Mouse (Mus musculus) hindbrain, postnatal 0 days (tissue): Measurements from ENCODE around the gene Mxi1. TPM values are rescaled to one million over a fixed set of nuclear protein-coding genes. Genes with fewer than 3 reads are reported as not detected.

ENCODE experiments used
- ATAC-seq: fragments of 200-750 bp; cut with Nextera tagmentation; 2 replicates; pipeline ENCODE4 v1.8.0; 2017; ENCODE audit warnings: mild to moderate bottlenecking, moderate TSS enrichment, moderate library complexity
- DNase-seq: peaks from one replicate; pipeline ENCODE4 v3.0.0-alpha.2; 2015; ENCODE audit warnings: low spot score
- H3K27ac ChIP-seq: fragments of 300-500 bp; sonication (generic); 2 replicates; pipeline ENCODE4 v1.5.1; 2014; ENCODE audit warnings: mild to moderate bottlenecking
- H3K27me3 ChIP-seq: fragments of 300-500 bp; sonication (generic); 2 replicates; pipeline ENCODE4 v1.6.1; 2014; ENCODE audit warnings: low read length, mixed read lengths; ENCODE audit not compliant: insufficient read depth
- H3K36me3 ChIP-seq: fragments of 300-500 bp; sonication (generic); 2 replicates; pipeline ENCODE4 v1.6.1; 2014; ENCODE audit warnings: low read length, mixed read lengths; ENCODE audit not compliant: insufficient read depth
- H3K4me1 ChIP-seq: fragments of 300-500 bp; sonication (generic); 2 replicates; pipeline ENCODE4 v1.6.1; 2014; ENCODE audit warnings: antibody characterized with exemption, low read length, mixed read lengths; ENCODE audit not compliant: insufficient read depth
- H3K4me2 ChIP-seq: fragments of 300-500 bp; sonication (generic); 2 replicates; pipeline ENCODE4 v1.6.1; 2014; ENCODE audit warnings: low read depth, mild to moderate bottlenecking, low read length, moderate library complexity, mixed read lengths
- H3K4me3 ChIP-seq: fragments of 300-500 bp; sonication (generic); 2 replicates; pipeline ENCODE4 v1.5.1; 2014; ENCODE audit warnings: low read length
- H3K9ac ChIP-seq: fragments of 300-500 bp; sonication (generic); replicated peaks from 2 replicates; pipeline ENCODE4 v1.6.1; 2014; ENCODE audit warnings: mild to moderate bottlenecking, low read length, moderate library complexity, mixed read lengths
- H3K9me3 ChIP-seq: fragments of 300-500 bp; sonication (generic); 2 replicates; pipeline ENCODE4 v1.6.1; 2016; ENCODE audit warnings: low read length, mixed read lengths
- CTCF ChIP-seq: IDR thresholded peaks from 2 replicates; pipeline ENCODE4 v1.5.1; 2016; ENCODE audit warnings: antibody characterized with exemption, control low read depth, low read depth
- WGBS: fragments of 180-500 bp; shearing (Covaris S2); extraction: QIAGEN DNeasy Blood & Tissue Kit; methylation state at CpG from one replicate; pipeline ENCODE4 v1.1.7; 2014; 5-methylcytosine and 5-hydroxymethylcytosine counted together
- polyA plus RNA-seq: library from polyadenylated mRNA; unstranded; fragments of >200 nt; fragmentation: Nextera tagmentation; extraction: Ambion mirVana; gene quantifications from 2 replicates; pipeline ENCODE4 v1.2.1, GENCODE M21; 2015
- total RNA-seq: library from RNA; depleted of rRNA; stranded (reverse); fragments of >200 nt; gene quantifications from 2 replicates; pipeline ENCODE4 v1.2.3, GENCODE M21; 2014

Mxi1 gene
- total and polyA plus RNA-seq, 2 experiments from 2014 or later = 44.5 to 47.7 TPM

- Histone ChIP-seq H3K4me3 (no peak overlapping the region), H3K27ac (no peak overlapping the region)
Measured at GRCm38 (mm10) chr19:53303382-53303781, 6.9 kb upstream of the Mxi1 start.

GRCm38 (mm10) chr19:53305621-53306020, 4.7 kb upstream of the Mxi1 start:
- Histone ChIP-seq H3K36me3 (no peaks in the 10 kb centered on the region), H3K27me3 (no peaks in the 10 kb centered on the region), H3K4me1 (0 out of 2 replicates have a peak, but pooled peaks cover 4% of the 10 kb centered on the region), H3K4me3 (no peak overlapping the region), H3K4me2 (no peak overlapping the region), H3K9me3 (no peaks in the 10 kb centered on the region), H3K27ac (no peak overlapping the region), H3K9ac (no peak overlapping the region)
- WGBS = 85% methylated on average over 8 of the region's 8 CpGs
- no peak for DNase-seq
- ATAC-seq = no peak
- TF ChIP-seq CTCF = no peak

More at GRCm38 (mm10) chr19:53303382-53303781, 6.9 kb upstream of the Mxi1 start:
- DNase-seq = no peak
- Histone ChIP-seq H3K9ac (no peak overlapping the region), H3K4me1 (0 out of 2 replicates have a peak, but pooled peaks cover 4% of the 10 kb centered on the region), H3K9me3 (no peaks in the 10 kb centered on the region), H3K27me3 (no peaks in the 10 kb centered on the region), H3K4me2 (no peak overlapping the region), H3K36me3 (no peaks in the 10 kb centered on the region)
- WGBS = 81% methylated on average over 7 of the region's 7 CpGs
- ATAC-seq = no peak
- TF ChIP-seq CTCF = no peak

GRCm38 (mm10) chr19:53306706-53307105, 3.6 kb upstream of the Mxi1 start:
- peak; percentile 46 for DNase-seq
- no peak overlapping the region for H3K9ac ChIP-seq
- H3K4me2 ChIP-seq = peak overlapping the region; percentile 34
- H3K9me3 ChIP-seq = no peaks in the 10 kb centered on the region
- H3K4me3 ChIP-seq = no peak overlapping the region
- no peak overlapping the region for H3K27ac ChIP-seq
- no peaks in the 10 kb centered on the region for H3K27me3 ChIP-seq
- no peak for TF ChIP-seq CTCF
- no peak for ATAC-seq
- no peaks in the 10 kb centered on the region for H3K36me3 ChIP-seq
- H3K4me1 ChIP-seq = 0 out of 2 replicates have a peak, but pooled peaks cover 4% of the 10 kb centered on the region
- 8% methylated on average over 11 of the region's 11 CpGs for WGBS

- TF ChIP-seq CTCF = no peak
- no peak for DNase-seq
- WGBS = 15% methylated on average over 6 of the region's 6 CpGs
- Histone ChIP-seq H3K36me3 (no peaks in the 10 kb centered on the region), H3K27me3 (no peaks in the 10 kb centered on the region), H3K4me2 (peak overlapping the region; percentile 34), H3K9me3 (no peaks in the 10 kb centered on the region), H3K4me1 (0 out of 2 replicates have a peak, but pooled peaks cover 4% of the 10 kb centered on the region), H3K9ac (no peak overlapping the region), H3K27ac (no peak overlapping the region), H3K4me3 (no peak overlapping the region)
- ATAC-seq = no peak
Measured at GRCm38 (mm10) chr19:53307219-53307618, 3.1 kb upstream of the Mxi1 start.

- peaks cover 5% of the 10 kb centered on the region for H3K4me1 ChIP-seq
- no peaks in the 10 kb centered on the region for H3K9me3 ChIP-seq
- H3K4me2 ChIP-seq = peak overlapping the region; percentile 94
- no peak overlapping the region for H3K9ac ChIP-seq
- ATAC-seq (no peak), DNase-seq (no peak)
- no peak for TF ChIP-seq CTCF
- 21% methylated on average over 4 of the region's 4 CpGs for WGBS
- H3K27me3 ChIP-seq = no peaks in the 10 kb centered on the region
- H3K27ac ChIP-seq = no peak overlapping the region
- H3K4me3 ChIP-seq = no peak overlapping the region
- H3K36me3 ChIP-seq = no peaks in the 10 kb centered on the region
Measured at GRCm38 (mm10) chr19:53309631-53310030, 687 bp upstream of the Mxi1 start.

- Histone ChIP-seq H3K4me3 (peak overlapping the region; percentile 93), H3K27ac (peak overlapping the region; percentile 99), H3K36me3 (no peaks in the 10 kb centered on the region), H3K4me1 (peaks cover 13% of the 10 kb centered on the region), H3K9me3 (no peaks in the 10 kb centered on the region), H3K9ac (peak overlapping the region; percentile 85), H3K27me3 (no peaks in the 10 kb centered on the region), H3K4me2 (peak overlapping the region; percentile 94)
- 1% methylated on average over 47 of the region's 48 CpGs for WGBS
- ATAC-seq (no peak), DNase-seq (peak; percentile 53)
- 0 out of 2 replicates have a peak, but pooled peaks have one; percentile 2 for TF ChIP-seq CTCF
Measured at GRCm38 (mm10) chr19:53310771-53311523, 629 bp downstream of the Mxi1 start.
